Mouse (Mus musculus) myocyte (in vitro differentiated cells): ENCODE results near the gene Gm10803.

Experiments
- CEBPB ChIP-seq: IDR thresholded peaks from 2 replicates; pipeline ENCODE4 v1.6.1; 2011; ENCODE audit warnings: mild to moderate bottlenecking, moderate library complexity; ENCODE audit not compliant: poor library complexity, insufficient read depth, severe bottlenecking
- REST ChIP-seq: IDR thresholded peaks from one replicate; pipeline ENCODE4 v1.6.1; 2011; ENCODE audit warnings: mild to moderate bottlenecking, control low read depth, moderate library complexity; ENCODE audit not compliant: insufficient read depth, insufficient read length

DNA sequence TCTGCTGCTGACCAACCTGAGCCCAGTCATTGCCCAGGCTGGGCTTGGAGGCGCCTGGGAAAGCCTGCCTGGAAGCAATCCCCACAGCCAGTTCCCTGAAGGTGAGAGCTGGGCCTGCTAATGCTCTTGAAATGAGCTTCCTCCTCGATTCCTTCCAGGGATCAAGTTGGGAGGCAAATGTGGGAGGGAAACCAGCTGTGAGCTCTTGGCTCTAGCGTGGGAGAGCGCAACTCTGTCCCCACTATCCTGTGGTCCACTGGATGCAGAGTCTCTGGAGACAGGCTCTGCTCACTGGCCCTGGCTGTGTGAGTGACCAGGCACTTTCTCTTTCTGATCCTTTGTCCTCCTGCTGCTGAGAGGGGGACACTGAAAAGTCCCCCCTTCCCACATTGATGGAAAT is 30.8 kb upstream of the Gm10803 start:
- TF ChIP-seq REST, result no peak
- no peak for TF ChIP-seq CEBPB
